Mouse (Mus musculus) cerebellum, adult 2 months (tissue): Measurements from ENCODE around the gene Trmt1l. TPM values are rescaled to one million over a fixed set of nuclear protein-coding genes. Genes with fewer than 3 reads are reported as not detected.

Experiments
- DNase-seq, 2 experiments: peaks; one replicate each; pipeline ENCODE4 v3.0.0; 2021
- H3K27ac ChIP-seq: fragments of 200-500 bp; 2 replicates; pipeline ENCODE4 v1.5.1; 2012; ENCODE audit warnings: low read length, control low read depth, inconsistent platforms; ENCODE audit not compliant: insufficient read depth
- H3K27me3 ChIP-seq: fragments of 200-500 bp; 2 replicates; pipeline ENCODE4 v1.6.1; 2012; ENCODE audit warnings: inconsistent platforms, mild to moderate bottlenecking, low read length, moderate library complexity; ENCODE audit not compliant: control insufficient read depth, insufficient read depth
- H3K4me1 ChIP-seq: fragments of 200-500 bp; 2 replicates; pipeline ENCODE4 v1.6.1; 2011; ENCODE audit warnings: low read length; ENCODE audit not compliant: control insufficient read depth, insufficient read depth
- H3K4me3 ChIP-seq: fragments of 200-500 bp; replicated peaks from 2 replicates; pipeline ENCODE3; 2011; ENCODE audit warnings: mild to moderate bottlenecking, low read depth, low read length, control low read depth; ENCODE audit not compliant: insufficient read depth
- CTCF ChIP-seq: fragments of 200-500 bp; IDR thresholded peaks from 2 replicates; pipeline ENCODE4 v1.5.1; 2011; ENCODE audit warnings: low read depth, mild to moderate bottlenecking, control low read depth, low read length, moderate library complexity, borderline replicate concordance; ENCODE audit not compliant: insufficient read depth
- POLR2A ChIP-seq: fragments of 200-500 bp; IDR thresholded peaks from 2 replicates; pipeline ENCODE4 v1.6.1; 2011; ENCODE audit warnings: low read length, control low read depth, borderline replicate concordance; ENCODE audit not compliant: insufficient read depth
- WGBS: fragments of 180-500 bp; shearing (Covaris S2); methylation state at CpG from one replicate; pipeline ENCODE4 v1.1.7; 2018; 5-methylcytosine and 5-hydroxymethylcytosine counted together
- polyA plus RNA-seq: library from polyadenylated mRNA; depleted of rRNA; stranded (reverse); fragments of >200 nt; gene quantifications from 2 replicates; pipeline ENCODE4 v1.2.3, GENCODE M21; 2012; rRNA removed

Trmt1l gene
- polyA plus RNA-seq, 1 experiment = 30.8 TPM

- Histone ChIP-seq H3K4me1 (peaks cover 8% of the 10 kb centered on the region), H3K27me3 (no peaks in the 10 kb centered on the region), H3K4me3 (no peak overlapping the region), H3K27ac (no peak overlapping the region)
- no peak for DNase-seq
- TF ChIP-seq POLR2A = no peak
- TF ChIP-seq CTCF = no peak
- 87% methylated on average over 2 of the region's 2 CpGs for WGBS
Observed at GRCm38 (mm10) chr1:151495635-151496285, 67.4 kb downstream of the Trmt1l start.

- peak; percentile 14 to 34 for DNase-seq
- TF ChIP-seq POLR2A (no peak), CTCF (peak; percentile 44)
- Histone ChIP-seq H3K27ac (no peak overlapping the region), H3K4me1 (peaks cover 8% of the 10 kb centered on the region), H3K27me3 (no peaks in the 10 kb centered on the region), H3K4me3 (no peak overlapping the region)
- WGBS = 91% methylated on average over 8 of the region's 8 CpGs
Observed at GRCm38 (mm10) chr1:151497028-151497427, 68.7 kb downstream of the Trmt1l start.

- 39% methylated on average over 2 of the region's 2 CpGs for WGBS
- TF ChIP-seq CTCF = no peak
- no peak for TF ChIP-seq POLR2A
- H3K27me3 ChIP-seq = no peaks in the 10 kb centered on the region
- no peak overlapping the region for H3K4me3 ChIP-seq
- no peak for DNase-seq
- peaks cover 8% of the 10 kb centered on the region for H3K4me1 ChIP-seq
- no peak overlapping the region for H3K27ac ChIP-seq
Observed at GRCm38 (mm10) chr1:151497942-151498341, 69.6 kb downstream of the Trmt1l start.

DNA sequence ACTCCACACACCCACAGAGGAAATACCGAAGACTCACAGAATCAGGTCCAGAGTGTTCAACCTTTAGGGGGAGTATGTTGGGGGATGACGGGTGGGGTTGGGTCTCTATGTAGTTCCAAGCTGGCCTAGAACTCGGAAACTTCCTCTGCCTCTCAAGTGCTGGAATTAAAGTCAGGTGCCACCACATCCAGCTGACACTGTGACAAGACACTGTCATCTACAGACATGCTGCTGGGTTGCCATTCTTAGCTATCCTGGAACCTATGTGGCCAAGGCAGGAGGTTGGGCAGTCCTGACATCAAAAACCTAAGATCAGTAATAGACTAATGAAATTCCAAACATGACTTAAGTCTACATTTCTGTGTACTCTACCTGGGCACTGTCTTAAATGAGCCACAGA, 70.0 kb downstream of the Trmt1l start:
- TF ChIP-seq POLR2A (no peak), CTCF (no peak)
- 77% methylated on average over 3 of the region's 3 CpGs for WGBS
- H3K27me3 ChIP-seq = no peaks in the 10 kb centered on the region
- no peak overlapping the region for H3K4me3 ChIP-seq
- H3K4me1 ChIP-seq = peaks cover 8% of the 10 kb centered on the region
- no peak for DNase-seq
- H3K27ac ChIP-seq = no peak overlapping the region

- TF ChIP-seq POLR2A (no peak), CTCF (no peak)
- H3K4me1 ChIP-seq = peaks cover 3% of the 10 kb centered on the region; the same call in 1 of the 2 replicates
- H3K27me3 ChIP-seq = no peaks in the 10 kb centered on the region
- 1% methylated on average over 57 of the region's 59 CpGs for whole genome bisulfite sequencing
- no peak overlapping the region for H3K27ac ChIP-seq
- peak overlapping the region; percentile 95 for H3K4me3 ChIP-seq
- DNase-seq = peak; percentile 49 to 58
Observed at GRCm38 (mm10) chr1:151499815-151500501, 71.6 kb downstream of the Trmt1l start.

GRCm38 (mm10) chr1:151500531-151501361, 72.4 kb downstream of the Trmt1l start, which contains the start of gene Rnf2:
Gene Rnf2, minus strand, starts transcription at chr1:151500955.
- Histone ChIP-seq H3K27me3 (no peaks in the 10 kb centered on the region), H3K4me3 (peak within 1 kb of the TSS; percentile 95), H3K27ac (no peak within 1 kb of the TSS), H3K4me1 (peaks cover 3% of the 10 kb centered on the region; the same call in 1 of the 2 replicates)
- peak; percentile 88 to 89 for DNase-seq
- TF ChIP-seq POLR2A (peak; percentile 46; the same call in 1 of the 2 replicates), CTCF (no peak)
- 1% methylated on average over 81 of the region's 90 CpGs for WGBS

Other genes starting within 250 kb of the Trmt1l start
- gene Gm47985, start 246.0 kb upstream of the Trmt1l start, polyA plus RNA-seq = not detected in 2 replicates
- gene Gm8947, start 236.2 kb upstream of the Trmt1l start, polyA plus RNA-seq = not detected in 2 replicates
- gene Gm47995, start 230.1 kb upstream of the Trmt1l start, polyA plus RNA-seq = not detected in 2 replicates
- gene 3110040M04Rik, start 224.4 kb upstream of the Trmt1l start, polyA plus RNA-seq = not detected in 2 replicates
- not detected in 2 replicates for gene Gm47996, start 218.4 kb upstream of the Trmt1l start, polyA plus RNA-seq
- 108 and 110 TPM in 2 replicates for gene Ivns1abp, start 84.1 kb upstream of the Trmt1l start, polyA plus RNA-seq
- gene Swt1, start 87 bp upstream of the Trmt1l start, polyA plus RNA-seq = 16.7 and 21.6 TPM in 2 replicates
- 27.3 and 31.4 TPM in 2 replicates for gene Rnf2, start 72.4 kb downstream of the Trmt1l start, polyA plus RNA-seq
- 1.3 TPM in 2 replicates for gene Fam129a, start 142.6 kb downstream of the Trmt1l start, polyA plus RNA-seq